Mouse (Mus musculus) olfactory bulb, adult 2 months (tissue): Measurements from ENCODE around the gene Zfp28.

Experiments
- CTCF ChIP-seq: fragments of 200-500 bp; IDR thresholded peaks from 2 replicates; pipeline ENCODE4 v1.5.1; 2012; ENCODE audit warnings: low read depth, mild to moderate bottlenecking, low read length, moderate library complexity; ENCODE audit not compliant: insufficient read depth
- POLR2A ChIP-seq: fragments of 200-500 bp; IDR thresholded peaks from 2 replicates; pipeline ENCODE4 v1.6.1; 2012; ENCODE audit warnings: mild to moderate bottlenecking, low read depth, low read length, moderate library complexity; ENCODE audit not compliant: insufficient read depth

DNA sequence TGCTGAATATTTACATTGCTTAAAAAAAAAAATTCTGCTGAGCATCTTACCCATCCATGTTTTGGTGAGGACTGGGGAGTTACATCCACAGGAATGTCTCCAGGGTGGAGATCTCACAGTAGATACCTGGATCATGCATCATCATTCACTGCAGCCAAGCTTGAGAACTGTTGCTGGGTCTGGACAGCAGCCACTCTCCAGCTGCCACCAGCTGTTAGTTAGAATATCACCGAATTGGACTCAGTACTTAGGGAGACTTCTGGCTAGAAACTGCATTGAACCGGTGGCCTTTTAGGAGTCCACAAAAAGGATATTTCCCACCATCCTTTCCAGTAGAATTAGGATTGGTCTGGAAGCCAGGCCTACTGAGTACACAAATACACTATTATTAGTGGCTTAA is 25.0 kb upstream of the Zfp28 start:
- no peak for TF ChIP-seq POLR2A
- TF ChIP-seq CTCF = no peak
